Mouse (Mus musculus) activated CD4-positive, CD25-positive, alpha-beta regulatory T cell, adult 4 months (primary cell): Measurements from ENCODE around the gene Cttnbp2. TPM values are rescaled to one million over a fixed set of nuclear protein-coding genes. Genes with fewer than 3 reads are reported as not detected.

Experiments used
- ATAC-seq: one replicate; pipeline ENCODE4 v1.8.0; 2017
- polyA plus RNA-seq, 2 experiments: library from polyadenylated mRNA; unstranded; fragments of 100-300 nt; shearing (Covaris generic); gene quantifications; one replicate each; pipeline ENCODE4 v1.2.1; 2017

Cttnbp2 gene
- not detected for polyA plus RNA-seq

DNA sequence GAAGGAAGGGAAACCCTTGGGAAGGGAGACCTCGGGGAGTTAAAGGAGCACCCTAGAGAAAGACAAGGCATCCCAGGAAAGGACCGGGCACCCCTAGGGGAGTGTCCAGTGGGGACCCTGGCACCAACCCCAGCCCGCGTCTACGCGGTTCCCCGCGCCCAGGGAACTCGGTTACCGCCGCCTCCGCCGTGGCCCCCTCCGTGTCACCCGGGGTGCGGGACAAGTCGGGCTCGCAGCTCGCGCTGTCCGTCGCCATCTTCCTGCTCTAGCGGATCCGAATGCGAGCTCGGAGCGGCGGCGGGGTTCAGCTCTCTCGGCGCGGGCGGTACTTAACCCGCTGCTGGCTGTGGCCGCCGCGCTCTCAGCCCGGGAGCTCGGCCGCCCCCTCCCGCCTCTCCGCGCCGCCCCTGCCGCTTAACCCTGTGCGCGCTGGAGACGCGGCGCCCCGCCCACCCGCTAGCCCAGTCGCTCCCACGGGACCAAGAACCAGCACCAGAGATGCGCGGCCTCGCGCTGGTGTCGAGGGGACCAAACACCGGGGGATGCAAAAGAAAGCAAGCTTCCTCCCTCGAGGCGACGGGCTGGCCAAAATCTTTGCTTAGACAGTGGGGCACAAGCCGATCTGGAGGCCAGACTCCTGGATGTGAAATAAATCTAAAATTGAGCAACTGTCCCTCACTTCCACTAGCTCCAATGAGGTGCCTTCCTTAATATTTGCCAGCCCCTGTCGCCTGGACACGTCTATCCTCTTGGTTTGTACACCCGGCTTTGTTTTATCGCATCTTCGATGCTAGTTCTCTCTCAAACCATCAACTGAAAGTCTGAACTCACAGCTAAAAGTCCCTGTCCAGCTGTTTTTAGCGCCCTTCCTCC, at the start of gene Cttnbp2:
Gene Cttnbp2 (minus strand): TSS at position 364 of the 873 bp plus-strand sequence.
- no peak for ATAC-seq

DNA sequence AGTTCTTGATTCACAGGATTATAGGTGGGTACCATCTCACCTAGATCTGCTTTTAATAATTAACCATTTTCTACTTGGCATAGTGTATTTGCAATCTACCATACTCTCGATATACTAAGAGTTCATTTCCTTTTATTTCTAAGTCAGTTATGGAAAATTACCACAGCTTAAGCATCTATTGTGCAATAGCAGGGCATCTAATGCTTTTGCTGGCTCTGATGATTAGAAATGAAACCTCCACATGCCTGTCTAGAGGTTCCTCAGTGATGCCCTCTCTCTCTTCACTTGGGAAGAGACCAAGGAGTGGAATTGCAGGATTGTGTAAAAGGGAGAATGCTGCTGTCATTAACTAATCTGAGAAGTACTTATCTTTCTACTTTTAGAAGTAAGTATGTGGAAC, 44.4 kb upstream of the Cttnbp2 start:
- no peak for ATAC-seq

DNA sequence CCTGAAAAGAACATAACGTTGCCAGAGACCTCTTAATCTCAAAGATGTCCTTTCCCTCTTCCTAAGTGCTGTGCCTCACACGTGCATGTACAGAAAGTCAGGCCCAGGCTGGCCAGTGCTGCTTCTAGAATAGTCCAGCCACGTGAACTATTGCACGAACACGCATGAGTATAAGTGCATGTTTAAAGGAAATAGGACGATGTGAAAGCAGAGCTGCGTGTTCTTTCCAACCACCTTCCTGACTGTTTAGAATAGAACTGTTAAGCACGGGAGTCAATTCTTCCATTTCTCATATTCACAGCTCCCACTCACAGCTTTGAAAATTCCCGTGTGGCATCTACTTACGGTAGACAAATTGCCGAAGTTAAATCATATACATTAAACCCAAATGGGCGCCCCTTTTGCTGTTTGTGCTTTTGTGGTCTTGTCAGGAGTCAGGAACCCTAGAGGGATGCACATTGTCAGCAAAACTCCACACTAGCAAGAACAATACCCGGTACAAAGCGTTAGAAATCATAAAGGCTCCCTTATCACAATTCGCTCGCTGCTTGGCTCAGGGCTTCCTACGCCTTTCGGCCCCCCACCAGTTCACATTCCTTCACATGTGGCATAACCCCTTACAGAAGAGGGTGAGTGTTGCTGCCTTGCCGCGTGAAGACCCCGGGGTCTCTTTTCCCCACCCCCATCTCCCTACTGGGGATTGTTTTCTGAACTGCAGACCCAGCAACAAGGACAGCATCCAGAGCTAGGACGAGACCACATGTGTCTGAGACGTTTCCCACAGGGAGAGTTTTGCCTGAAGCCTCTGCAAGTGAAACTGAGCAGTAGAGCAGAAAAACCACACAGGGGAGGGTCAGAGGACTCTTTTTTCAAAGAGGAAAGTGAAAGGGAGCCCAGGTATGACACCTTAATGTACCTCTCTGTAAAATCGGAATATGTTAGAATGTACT, 33.1 kb upstream of the Cttnbp2 start:
- no peak for ATAC-seq

DNA sequence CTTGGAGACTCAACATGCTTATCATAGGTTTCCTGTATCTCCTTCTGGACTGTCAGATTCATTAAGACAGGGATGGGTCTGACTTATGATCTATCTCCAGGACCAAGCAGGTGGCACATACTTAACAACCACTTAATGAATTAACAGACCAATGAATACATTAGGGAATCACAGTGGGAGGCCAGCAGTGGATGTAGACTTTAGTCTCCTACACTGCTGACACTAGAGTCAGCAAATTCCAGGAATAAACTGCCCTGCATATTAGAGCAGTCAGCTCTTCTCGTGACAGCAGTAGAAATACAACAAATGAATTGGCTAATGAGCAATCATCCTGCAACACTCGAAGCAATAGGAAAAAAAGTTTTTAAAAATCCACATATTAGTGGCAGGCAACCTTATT, 29.2 kb upstream of the Cttnbp2 start:
- no peak for ATAC-seq

DNA sequence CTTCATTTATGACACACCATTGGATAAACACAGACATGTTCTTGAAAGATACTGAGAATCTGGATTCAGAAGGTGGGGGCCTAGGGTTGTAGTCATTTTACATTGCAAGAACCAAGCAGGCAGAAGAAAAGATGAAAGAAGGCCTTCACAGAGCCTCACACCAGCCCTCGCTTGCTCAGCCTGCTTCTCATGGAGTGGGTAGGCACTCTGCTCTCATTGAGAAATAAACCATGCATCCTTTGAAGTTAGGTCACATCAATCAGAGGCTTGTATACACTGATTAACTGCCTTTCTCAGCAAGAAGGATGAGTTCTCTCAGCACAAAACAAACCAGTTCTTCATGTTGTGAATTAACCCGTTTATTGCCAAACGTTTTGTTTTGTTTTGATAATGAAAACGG, 25.8 kb upstream of the Cttnbp2 start:
- no peak for ATAC-seq

DNA sequence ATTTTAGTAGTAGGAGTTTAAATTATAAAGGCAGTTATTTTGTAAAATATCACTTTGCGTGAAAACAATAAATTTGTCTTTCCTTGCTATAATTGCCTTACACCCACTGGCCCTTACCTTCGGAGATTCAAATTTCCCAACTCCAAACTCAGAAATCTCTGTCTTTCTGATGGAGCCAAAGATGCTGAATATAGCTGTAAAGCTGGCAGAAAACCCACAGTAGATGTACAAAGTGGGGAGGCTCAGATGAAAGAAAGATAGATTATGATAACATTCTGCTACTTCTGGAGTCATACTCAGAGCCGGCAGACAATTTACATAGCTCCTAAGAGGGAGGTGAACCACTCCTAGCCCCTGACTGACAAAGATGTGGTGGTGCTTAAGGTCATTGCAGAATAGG, 15.8 kb upstream of the Cttnbp2 start:
- no peak for ATAC-seq

DNA sequence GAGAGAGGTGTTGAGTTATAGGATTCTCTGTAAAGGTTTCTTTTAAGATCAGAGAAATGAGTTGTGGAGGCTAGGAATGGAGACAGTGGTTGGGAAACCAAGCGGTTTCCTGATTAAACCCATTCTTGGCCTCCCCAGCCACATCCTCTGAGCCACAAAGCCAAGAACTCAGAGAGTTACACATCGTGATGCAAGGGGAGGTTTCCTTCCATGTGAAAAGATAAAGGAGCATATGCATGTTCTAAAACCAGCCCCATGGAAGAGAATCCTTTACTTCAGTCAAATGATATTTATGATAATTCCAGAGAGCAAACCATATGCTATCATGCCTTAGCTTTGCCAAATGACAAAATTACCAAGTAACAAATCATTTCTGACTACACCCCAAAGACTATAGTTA, 3.0 kb upstream of the Cttnbp2 start:
- ATAC-seq: no peak

DNA sequence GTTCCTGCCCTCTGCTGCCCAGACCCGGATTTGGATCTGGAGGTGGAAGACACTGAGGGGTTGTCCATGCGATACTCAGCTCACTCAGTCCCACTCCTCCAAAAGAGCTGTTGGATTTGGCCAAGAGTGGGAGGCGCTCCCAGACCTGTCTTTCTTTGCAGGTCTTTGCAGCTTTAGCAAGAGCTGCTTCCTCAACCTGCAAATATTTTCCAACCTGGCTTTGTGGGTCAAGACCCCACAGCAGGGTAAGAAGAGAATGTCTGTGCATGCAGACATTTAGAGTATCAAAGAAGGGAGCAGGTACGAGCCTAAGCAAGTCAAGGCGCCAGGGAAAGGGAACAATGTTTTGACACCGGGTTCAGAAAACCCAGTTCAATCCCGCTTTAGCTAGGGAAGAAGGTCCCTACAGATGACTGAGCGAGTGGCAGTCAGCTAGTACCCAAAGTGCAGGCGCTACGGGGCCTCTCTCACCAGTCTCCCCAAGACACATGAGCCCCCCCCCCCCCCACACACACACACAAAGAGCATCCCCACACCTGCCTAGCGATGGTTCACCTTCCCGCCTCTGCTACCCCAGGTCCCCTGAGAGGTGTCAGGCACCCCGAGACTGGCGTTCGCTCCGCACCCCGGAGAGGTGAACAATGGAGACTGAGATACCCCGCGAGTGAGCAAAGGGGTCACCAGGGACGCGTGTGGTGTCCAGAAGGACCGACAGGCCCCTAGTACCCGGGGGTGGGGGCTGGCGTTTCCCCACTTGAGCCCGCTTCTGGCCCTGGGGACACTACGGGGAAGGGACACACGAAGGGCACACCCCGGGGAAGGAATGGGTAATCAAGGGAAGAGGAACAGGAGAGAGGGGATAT, 801 bp downstream of the Cttnbp2 start:
- no peak for ATAC-seq

DNA sequence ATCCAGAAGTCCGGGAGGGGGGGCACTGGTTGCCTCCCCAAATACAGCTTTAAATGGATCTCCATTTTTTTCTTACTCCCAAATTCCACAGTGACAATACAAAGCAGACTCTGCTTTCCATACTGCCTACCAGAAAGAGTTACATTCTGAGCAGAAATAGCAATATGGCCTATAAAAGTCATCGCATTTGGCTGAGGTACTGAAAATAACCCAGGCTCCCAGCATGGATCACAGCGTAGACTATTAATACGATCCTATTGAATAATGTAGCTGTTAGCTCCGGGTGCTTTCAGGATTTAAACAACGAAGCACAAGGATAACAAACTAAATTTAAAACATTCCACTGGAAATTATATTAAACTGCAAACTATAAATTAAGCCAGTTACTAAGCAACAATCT, 2.8 kb downstream of the Cttnbp2 start:
- ATAC-seq: no peak

DNA sequence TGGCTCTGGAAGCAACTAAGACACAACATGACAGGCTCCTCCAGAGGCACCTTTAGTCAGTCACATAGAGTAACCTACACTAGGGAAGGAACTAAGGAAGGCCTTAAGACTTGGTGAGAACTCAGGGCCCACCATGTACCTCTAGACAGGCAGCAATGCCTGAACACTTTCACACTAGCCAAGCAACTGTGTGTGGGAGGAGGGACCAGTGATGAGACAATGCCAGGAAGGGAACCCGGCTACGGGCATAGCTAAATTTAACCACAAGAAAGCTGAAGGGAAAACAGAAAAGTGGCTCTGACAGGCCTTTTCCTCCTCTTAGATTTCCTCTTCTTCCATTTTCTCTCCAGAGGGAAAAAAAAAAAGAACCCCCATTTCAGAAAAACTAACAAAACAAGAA, 6.6 kb downstream of the Cttnbp2 start:
- no peak for ATAC-seq

DNA sequence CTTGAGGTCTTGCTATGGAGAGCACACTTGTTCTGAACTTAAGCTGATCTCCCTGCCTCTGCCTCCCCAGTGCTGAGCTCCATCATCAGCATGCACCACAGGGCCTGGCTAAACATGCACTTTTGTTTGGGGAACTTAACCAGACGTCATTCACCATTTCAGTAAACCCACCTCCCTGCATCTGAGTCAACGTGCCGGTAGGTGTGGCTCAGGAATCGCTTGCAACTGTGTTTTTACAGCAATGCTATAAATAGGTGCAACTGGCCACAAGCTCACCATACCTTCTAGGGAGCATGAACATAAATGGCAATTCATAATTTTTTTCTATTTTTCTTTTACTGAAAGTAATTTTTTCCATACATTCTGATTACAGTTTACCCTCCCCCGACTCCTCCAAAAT, 14.8 kb downstream of the Cttnbp2 start:
- no peak for ATAC-seq

DNA sequence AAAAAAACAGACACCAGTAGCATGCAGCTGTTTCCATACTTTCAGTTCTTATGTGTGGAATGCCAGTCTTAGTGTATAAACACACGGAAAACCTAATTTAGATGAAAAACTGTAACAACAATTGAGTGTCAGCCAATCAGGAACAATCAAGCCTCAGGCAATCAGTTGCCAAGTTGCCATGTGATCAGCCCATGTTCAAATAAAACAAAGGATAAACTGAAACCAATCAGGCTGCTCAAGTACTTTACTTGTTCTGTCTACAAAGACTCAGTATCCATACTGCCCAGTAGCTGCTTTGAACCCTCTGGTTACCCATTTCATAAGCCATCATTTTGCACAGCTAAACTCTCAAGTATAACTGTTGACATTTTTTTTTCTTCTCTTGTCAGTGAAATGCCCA, 21.7 kb downstream of the Cttnbp2 start:
- ATAC-seq: no peak

DNA sequence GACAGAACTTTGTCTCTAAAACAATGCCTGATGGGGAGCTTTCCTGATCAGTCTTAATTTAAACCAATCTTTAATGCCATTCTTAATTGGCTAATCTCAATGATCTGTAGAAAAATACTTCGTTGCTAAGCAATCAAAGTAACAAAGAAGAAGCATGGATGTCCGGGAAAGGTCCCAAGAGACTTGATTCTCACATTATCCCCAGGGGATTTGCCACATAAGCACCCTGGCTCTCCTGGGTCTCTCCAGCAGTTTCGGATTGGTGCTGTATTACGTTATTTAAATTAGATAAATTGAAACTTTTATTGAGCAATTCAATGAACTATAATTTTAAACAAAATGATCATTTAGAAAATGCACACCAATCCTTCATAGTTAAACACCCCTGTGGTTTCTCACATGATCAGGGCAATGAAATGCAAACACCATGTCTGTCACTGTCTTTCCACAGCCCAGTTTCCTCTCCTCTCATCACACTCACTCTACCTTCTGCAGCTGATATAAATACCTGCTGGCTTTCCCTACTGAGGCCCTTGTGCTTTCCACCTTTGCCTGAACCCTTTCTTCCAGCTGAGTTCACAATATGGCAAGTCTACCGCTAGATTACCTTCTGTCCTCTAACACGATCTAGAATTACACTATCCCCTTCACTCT, 22.3 kb downstream of the Cttnbp2 start:
- no peak for ATAC-seq

DNA sequence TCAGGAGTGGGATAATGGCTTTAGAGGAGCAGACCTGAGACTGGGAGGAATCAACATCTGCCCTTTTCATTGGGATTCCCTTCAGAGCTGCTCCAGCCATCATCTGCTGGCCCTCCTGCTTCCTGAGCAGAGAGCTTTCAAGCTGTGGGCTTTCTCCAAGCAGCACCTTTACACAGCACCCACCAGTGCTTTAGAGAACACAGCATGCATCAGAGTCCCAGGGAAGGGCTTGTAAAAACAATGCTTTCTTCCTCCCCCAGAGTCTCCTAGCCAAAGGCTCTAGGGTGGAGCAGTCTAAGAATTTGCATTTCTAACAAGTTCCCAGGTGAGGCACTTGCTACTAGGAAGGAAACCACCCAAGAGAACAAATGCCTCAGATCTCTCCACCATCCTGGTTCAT, 29.6 kb downstream of the Cttnbp2 start:
- no peak for ATAC-seq

DNA sequence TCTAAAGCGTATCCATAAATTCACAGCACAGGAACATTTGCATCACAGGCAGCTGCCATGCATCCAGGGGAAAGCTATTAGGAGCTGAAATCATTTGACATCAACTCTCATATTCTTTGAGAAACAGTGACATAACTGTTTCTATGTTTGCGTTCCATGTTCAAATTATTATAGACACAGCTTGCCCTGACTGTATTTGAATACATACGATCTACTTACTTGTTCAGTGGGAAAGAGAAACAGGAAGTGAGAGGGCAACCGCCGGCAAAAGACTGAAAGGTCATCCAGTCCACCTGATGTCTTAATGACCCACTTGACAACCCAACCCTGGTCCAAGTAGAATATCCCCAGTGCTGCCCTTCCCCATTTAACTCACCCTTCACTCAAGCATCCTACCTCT, 30.6 kb downstream of the Cttnbp2 start:
- ATAC-seq: no peak

DNA sequence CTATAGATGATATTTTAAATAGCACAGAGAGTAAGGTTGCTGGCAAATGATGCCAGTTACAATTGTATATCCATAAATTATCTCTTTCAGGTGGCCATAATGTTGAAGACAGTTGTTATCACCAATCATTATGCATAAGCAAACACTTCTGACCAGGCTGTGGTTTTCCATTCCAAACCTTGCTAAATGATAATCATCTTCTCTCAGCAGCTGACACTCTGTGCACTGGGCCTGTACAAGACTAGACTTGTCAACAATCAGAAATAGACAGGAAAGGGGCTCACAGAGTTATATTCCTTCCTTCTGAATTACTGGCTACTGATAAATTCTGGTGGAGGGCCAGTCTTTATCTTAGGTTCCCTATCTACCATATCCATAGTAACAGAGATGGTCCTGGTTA, 32.1 kb downstream of the Cttnbp2 start:
- no peak for ATAC-seq

DNA sequence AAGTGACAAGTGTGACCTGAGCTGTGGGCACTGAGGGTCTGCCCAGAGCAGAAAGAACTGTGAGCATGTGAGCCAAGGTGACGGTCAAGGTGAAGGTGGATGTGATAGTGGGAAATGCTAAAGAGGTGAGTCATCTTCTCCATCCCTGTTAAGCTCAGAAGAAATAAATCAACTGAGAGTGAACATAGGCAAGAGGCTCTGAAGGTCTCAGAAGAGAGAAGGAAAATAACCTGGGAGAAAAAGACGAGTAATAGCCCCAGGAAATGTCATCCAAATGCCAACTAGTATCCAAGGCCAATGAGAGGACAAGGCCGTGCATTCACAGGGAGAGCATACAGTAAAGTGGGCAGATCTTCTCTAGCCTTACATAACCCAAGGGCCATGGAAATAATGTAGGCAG, 32.9 kb downstream of the Cttnbp2 start:
- ATAC-seq: no peak

DNA sequence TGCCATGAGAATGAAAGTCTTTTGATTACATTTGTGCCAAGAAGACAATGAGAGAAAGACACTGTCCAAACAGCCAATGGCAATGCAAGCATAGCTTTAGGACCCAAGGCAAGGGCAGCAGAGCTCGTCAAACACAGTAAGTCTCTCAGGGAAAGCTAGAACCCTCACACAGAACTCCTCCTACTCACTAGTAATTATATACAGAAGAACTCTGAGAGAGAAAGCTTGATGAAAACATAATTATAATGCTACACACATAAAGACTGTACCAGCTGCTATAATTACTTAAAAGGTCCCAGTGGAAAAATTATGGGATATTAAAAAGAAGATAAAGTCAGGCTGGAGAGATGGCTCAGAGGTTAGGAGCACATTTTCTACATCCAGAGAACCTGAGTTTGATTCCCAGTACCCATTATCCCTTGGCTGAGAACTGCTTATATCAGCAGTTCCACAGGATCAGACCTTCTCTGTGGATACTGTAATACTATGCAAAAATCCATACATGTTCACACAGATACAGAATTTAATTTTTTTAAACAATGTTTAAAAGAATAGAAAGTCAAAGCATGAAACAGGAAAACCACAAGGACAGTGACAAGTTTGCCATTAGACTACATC, 37.2 kb downstream of the Cttnbp2 start:
- ATAC-seq: no peak

DNA sequence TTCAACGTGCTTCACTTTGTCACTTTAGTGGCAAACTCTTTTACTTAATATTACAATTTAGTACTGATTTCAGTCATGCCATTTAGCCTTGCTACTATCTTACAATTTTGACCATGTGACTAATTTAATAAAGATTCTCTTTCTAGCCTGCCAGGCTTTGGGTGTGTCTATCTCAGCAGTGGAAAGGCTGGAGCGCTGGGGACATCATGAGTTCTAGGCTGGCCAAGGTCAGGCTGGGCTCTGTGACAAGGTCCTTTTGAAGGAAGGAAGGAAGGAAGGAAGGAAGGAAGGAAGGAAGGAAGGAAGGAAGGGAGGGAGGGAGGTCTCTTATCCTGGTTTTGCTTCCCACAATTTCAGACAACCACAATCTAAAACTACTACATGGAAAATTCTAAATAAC, 39.7 kb downstream of the Cttnbp2 start:
- no peak for ATAC-seq

DNA sequence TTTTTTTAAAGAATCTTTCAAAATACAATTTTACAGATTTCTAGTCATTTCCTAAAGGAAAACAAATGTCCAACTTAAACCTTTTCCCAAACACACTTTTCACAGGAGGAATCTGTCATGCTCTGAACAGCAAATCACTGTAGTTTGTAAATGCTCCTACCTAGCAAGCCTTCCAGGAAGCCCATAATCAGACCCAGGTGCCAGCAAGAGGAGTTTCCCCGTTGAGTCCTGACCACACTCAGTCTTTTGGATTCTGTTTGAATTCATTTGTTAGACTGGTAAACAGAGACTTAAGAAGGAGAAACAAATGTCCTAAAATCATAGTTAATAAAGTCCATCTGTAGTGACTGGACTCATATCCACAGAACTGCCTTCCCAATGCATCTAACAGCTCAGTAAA, 40.1 kb downstream of the Cttnbp2 start:
- no peak for ATAC-seq

DNA sequence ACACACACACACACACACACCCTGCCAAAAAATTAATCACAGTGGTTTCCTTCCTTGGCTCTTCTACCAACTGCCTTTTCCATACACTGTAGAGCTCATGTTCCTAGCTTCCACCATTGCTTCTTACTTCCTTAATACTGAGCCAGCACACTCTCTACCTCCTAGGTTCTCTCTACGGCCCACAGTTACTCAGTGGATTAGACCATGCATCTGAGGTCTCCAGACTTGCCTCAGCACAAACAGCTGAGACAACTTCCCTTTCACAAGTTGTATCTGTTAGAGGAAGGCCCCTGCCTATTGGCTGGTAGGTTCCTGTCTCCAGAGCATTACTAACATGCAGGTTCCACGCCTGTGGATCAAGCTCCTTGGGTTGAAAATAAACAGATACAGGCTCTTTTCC, 45.4 kb downstream of the Cttnbp2 start:
- ATAC-seq: no peak

DNA sequence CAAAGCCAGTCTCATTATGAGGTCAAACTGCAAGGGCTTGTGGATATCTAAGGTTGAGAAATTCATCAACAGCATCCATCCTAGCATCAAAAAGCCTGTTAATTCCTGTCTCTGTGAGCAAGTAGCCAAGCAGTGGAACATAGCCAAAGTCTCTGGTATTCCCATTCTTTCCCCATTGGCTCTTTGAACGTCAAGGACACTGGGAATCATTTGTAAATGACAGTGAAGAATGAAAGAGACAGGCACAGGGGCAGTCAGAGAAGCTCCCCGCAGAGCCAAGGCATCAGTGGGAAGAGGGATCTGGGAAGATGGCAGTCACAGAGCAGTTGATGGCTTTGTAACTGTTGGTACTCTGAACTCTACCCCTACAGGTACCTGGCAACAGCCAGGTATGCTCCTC, 46.9 kb downstream of the Cttnbp2 start:
- ATAC-seq: no peak
